Mouse (Mus musculus) gastrocnemius, postnatal 14 days (tissue): ENCODE measurements around the gene Prps1l1. TPM values are rescaled to one million over a fixed set of nuclear protein-coding genes. Genes with fewer than 3 reads are reported as not detected.

Source experiments
- DNase-seq: peaks from one replicate; pipeline ENCODE4 v3.0.0; 2021; ENCODE audit warnings: mixed read lengths
- intact Hi-C: fragments of 180-260 bp; cut with DNase I; formaldehyde crosslinking; loops from one replicate; pipeline ENCODE4 v1.15.1; 2025; ENCODE audit warnings: low total_unique reads
- long read RNA-seq, 2 experiments: library from polyadenylated mRNA; stranded (forward); transcript quantifications; one replicate each; pipeline ENCODE4 v2.0.0; 2021
- total RNA-seq, 2 experiments: library from RNA; stranded (reverse); gene quantifications; 2 replicates each; pipeline ENCODE4 v1.2.3; 2021

Gene Prps1l1
- total RNA-seq = not detected
- long read RNA-seq, experiment 1 = 0 reads
- long read RNA-seq, experiment 2 = 0 reads

- DNase-seq = no peak
- intact Hi-C loops = no loop called here
These were observed at the start of gene Prps1l1 for GRCm38 (mm10) chr12:34984461-34984860. TSS of gene Prps1l1 (plus strand) at chr12:34984761.

GRCm38 (mm10) chr12:34937918-34938317 lies 46.6 kb upstream of the Prps1l1 start:
- no peak for DNase-seq
- intact Hi-C loops = no loop called here

GRCm38 (mm10) chr12:34949066-34949706 lies 35.4 kb upstream of the Prps1l1 start:
- intact Hi-C loops = no loop called here
- no peak for DNase-seq

DNA sequence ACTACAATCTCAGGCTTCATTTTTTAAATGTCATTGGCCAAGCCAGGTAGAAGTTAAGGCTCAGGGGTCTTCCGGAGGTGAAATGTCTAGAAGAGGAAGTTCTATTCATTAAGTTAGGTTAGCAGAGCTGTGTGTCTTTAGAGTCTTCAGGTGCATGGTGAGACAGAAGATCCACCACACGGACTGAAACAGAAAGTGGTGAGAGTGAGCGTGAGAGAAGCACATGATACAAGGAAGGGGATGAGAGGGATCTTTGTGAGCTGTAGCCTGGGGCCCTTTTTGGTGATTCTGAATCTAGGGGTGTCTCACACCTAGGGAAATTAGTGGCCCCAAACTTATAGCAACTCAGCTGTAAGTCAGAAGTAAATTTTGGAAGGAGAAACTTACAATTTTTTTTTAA lies 8.6 kb upstream of the Prps1l1 start:
- intact Hi-C loops = no loop called here
- no peak for DNase-seq

- DNase-seq = no peak
- intact Hi-C loops = no loop called here
These were observed 1.3 kb downstream of the Prps1l1 start for GRCm38 (mm10) chr12:34985865-34986264.

DNA sequence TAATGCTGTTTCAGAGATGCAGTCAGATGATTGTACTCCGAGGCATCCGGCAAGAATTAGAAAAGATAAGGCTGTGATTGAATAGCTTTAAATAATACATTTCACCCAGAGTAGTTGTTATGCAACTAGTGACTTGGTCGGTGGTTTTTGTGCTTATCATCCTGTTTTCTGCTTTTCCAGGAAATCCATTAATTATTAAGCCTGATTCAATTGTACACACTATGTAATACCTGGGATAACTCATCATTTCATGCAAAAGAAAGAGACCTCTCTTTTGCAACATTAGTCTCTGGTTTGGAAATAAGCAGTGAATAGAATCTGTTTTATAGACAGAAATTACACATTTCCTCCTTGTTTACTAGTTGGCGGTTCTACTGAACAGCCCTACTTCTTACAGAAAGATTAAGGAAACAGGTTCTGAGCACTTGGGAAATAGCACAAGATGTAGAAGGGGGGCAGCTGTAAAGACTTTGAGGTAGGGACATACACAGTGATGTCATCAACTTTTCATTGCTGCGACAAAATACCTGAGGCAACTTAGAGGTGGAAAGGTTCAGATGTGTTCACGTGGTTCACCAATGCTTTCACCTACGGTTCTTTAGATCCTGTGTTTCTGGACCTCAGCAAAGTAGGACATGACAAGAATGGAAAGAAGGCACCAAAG lies 5.1 kb downstream of the Prps1l1 start:
- DNase-seq = no peak
- intact Hi-C loops = no loop called here

DNA sequence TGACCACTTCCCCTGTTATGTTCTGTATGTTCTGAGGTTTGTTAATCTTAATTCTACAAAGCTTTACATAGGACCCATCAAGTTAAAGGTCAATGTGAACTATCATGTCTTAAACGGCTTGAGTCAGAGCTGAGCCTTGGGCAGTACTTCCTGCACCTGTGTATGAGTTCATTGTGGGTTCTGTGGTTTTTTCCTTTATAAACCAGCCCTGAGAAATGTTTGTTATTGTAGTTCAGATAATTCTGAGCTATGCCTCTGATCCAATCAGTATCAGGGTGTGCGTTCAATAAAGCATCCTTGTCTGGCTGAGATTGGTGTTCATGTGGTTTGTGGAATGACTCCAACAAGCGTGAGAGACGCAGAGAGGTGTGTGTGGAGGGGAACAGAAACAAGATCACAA lies 5.8 kb downstream of the Prps1l1 start:
- intact Hi-C loops = no loop called here
- no peak for DNase-seq

DNA sequence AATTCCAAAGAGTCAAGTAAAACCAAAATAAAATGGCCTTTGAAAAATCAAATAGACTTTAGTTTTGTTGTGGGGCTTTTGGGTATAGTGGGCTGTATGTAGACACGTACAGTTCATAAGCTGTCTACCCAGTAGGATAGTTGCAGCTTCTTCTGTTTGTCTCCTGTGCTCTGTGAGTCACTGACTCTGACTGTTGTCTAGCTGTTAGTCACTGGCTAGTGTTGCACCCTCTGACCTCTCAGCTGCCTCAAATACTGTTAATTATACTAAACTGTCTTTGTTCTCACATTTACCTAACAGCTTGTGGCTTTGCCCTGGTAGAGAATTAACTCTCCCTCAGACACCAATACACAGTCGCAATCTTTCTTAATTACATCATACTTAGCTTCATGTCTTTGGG lies 7.3 kb downstream of the Prps1l1 start:
- DNase-seq = no peak
- intact Hi-C loops = no loop called here

GRCm38 (mm10) chr12:34997597-34998182 lies 13.1 kb downstream of the Prps1l1 start:
- intact Hi-C loops = no loop called here
- DNase-seq = no peak

GRCm38 (mm10) chr12:34998778-34999467 lies 14.4 kb downstream of the Prps1l1 start:
- intact Hi-C loops = no loop called here

GRCm38 (mm10) chr12:35000323-35000722 lies 15.8 kb downstream of the Prps1l1 start:
- DNase-seq = no peak
- intact Hi-C loops = no loop called here

More at GRCm38 (mm10) chr12:34998778-34999467, 14.4 kb downstream of the Prps1l1 start:
- no peak for DNase-seq

GRCm38 (mm10) chr12:35005748-35006147 lies 21.2 kb downstream of the Prps1l1 start:
- intact Hi-C loops = no loop called here
- no peak for DNase-seq

GRCm38 (mm10) chr12:35007851-35008250 lies 23.3 kb downstream of the Prps1l1 start:
- intact Hi-C loops = no loop called here
- no peak for DNase-seq

- intact Hi-C loops = no loop called here
- no peak for DNase-seq
These were observed 24.0 kb downstream of the Prps1l1 start for GRCm38 (mm10) chr12:35008340-35009137.

DNA sequence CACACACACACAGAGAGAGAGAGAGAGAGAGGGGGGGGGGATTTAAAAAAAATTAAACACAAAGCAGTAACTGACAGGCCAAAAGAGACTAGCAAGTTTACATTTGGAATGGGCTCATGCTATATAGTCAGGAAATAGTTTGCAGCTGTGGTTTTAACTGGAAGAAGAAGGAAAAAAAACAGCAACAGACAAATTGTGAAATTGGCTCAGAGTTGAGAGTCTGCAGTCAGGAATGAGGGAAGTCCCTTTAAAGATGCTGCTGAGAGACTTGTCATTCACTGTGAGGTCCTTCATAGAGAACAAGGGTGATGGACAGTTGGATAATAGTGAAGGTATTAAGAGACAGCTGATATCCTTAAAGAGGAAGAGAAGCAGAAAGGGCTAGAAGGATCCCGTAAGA lies 26.9 kb downstream of the Prps1l1 start:
- intact Hi-C loops = no loop called here
- no peak for DNase-seq

- DNase-seq = no peak
- intact Hi-C loops = no loop called here
These were observed 29.4 kb downstream of the Prps1l1 start for GRCm38 (mm10) chr12:35013950-35014349.

DNA sequence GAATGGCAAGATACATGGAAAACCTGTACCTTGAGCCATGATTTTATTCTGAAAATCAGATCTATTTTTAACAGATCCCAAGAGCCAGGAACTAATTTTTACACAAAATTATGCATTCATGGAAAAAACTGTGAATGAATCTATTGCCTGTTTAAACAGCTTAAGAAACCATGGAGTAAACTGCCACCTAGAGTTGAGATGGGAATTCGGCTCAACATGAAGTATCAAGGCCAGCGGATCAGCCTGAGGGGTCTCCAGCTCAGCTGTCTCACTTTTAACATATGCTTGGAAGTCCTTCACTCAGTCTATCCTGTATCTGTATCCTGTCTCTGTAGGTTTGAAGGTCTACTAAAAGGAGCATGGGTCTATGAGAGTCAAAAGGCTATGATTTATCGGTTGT lies 31.5 kb downstream of the Prps1l1 start:
- DNase-seq = no peak
- intact Hi-C loops = no loop called here

DNA sequence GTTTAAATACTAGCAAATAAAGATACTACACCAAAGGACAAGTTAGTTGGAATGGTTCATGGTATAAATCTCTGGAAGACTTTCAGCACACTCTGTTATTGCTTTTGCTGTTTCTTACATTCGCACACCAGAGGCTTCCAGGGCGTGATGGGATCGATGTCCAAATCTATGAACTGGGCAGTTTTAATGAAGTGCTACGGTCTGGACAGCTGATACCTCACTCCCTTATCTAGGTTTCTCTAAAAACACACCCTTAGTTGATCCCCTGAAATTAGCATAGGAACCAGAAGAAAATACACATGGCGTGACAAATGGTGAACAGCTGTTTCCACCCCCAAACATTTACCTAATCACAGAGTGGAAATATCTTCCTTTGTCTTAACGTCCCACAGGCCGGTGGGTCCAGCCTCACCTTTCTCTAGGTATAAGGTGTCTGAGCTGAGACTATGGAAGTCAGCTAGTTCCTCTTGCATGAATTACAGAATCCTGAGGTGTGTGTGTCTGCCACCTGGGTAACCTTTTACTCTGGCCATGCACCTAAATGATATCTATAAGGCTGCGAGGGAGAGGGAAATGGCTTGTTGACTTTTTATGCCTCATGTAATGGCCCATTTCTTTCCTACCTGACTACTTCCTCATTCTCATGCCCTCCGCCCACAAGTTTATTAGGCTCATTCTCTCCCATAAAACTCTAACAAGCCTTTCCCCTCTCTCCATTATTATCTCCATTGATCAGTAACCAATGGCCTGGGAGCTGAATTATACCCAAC lies 32.1 kb downstream of the Prps1l1 start:
- DNase-seq = no peak
- intact Hi-C loops = no loop called here

DNA sequence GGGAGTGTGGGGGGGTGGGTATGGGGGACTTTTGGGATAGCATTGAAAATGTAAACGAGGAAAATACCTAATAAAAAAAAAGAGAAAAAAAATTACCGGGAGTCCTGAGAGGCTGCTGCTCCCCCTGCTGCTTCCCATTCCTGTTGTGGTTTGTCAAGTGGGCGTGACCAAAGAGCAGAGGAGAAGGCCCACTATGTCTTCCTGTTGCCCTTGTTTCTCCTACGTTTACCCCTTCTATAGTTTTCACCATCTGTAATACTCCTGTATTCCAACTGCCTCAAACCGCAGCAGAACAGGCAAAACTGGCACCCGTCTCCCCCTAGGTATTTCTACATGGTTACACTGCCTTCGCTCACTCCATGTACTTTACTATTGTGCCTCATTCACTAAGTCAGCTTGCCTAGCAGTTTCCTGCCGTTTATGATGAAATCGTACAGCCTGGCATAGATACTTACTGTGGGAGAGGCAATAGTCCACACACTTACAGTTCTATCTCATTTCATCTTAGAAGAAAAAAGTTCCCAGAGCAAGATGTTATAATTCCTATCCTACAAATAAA lies 34.2 kb downstream of the Prps1l1 start:
- no peak for DNase-seq
- intact Hi-C loops = no loop called here
